Mouse (Mus musculus): ENCODE measurements at regions not wholly inside any gene's neighbourhood (a gene's known extent, or its start where the extent isn't known, plus 50 kb on each side); places are given as distances from the start of the nearest gene placed in this dataset.

DNA sequence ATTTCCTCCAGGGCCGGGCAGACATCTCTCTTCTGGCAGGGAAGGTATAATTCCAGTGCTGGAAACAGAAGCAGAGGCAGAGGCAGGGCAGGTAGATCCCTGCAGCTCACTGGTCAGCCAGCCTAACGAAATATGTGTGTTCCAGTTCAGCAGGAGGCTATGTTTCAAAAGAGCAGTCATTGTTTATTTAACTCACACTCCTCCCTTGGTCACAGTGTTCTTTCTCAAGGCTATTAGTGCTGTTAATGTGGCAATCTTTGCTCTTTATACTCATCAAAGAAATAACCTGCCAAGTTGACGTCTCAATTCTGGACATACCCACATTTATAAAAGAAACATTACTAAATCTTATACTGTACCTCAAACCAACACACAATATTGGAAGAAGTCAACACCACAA lies 253.3 kb upstream of the Adgrl3 start:
- no peak for DNase-seq

DNA sequence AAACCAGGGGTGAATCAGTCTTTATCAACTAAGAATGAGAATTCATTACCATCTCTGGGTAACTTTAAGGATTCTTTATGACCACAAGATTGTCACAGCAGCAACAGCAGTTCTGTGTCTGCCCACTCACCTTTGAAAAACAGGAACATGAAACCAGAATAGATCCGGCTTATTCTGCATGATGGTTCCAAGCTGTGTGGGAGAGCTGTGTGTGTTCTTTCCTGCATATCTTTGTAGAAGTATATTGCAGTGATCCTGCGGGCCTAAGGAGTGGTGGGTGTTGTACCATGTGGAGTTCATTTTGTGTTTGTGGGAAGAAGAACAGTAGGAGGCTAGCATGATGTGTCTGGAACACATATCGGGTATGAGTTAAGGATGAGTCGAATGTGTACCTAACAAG lies 236.0 kb upstream of the Adgrl3 start:
- no peak for DNase-seq

DNA sequence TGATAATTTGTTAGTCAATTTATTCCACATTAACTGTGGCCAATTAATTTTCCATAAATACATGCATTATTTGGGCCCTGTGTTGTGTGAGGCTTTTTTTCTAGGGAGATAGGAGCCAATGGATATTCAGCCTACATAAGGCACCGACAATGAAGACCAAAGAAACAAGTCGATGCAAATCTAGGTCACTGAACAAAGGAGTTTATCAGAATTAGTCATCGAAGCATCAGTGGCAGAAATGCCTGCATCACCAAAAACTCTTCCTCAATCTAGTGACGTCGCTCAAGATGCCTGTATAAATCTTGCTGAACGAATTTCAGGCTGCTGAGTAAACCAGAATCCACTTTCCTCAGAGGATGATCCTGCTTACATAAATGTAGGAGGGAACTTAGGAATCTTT lies 235.2 kb upstream of the Adgrl3 start:
- peak; percentile 64 for DNase-seq

DNA sequence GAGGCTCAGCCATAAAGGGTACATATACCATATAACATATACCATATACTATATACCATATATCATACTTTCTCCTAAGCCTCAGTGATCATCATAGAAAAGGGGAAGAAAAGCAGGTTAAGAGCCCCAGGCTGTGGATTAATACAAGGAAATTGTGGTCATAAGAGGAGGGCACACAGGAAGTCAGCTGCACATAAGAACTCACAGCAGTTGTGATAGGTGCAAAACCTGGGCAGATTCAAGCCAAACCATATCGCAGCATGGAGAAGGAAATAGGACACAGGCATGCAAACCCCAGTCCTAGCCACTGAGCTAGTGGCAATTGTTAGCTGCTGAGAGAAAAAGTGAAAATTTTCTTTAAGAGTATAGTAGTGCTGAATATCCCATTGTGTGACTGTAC lies 228.3 kb upstream of the Adgrl3 start:
- DNase-seq, result no peak

DNA sequence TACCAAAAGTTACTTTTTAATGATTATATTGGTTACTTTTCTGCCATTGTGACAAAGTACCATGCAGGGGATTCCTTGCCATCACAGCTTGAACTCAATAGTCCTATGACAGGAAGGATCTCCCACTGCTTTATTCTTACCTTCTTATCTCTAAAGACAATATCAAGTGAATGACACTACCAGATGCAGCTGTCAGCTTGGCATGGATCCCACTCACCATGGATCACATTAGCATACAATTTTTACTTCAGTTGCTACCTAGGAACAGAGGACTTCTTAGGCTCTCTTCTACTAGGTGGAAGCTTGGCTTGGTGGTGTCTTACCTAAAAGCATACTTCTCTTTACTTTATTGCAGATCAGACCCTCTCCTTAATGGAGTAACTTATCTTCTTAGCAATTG lies 220.2 kb upstream of the Adgrl3 start:
- DNase-seq, result no peak

DNA sequence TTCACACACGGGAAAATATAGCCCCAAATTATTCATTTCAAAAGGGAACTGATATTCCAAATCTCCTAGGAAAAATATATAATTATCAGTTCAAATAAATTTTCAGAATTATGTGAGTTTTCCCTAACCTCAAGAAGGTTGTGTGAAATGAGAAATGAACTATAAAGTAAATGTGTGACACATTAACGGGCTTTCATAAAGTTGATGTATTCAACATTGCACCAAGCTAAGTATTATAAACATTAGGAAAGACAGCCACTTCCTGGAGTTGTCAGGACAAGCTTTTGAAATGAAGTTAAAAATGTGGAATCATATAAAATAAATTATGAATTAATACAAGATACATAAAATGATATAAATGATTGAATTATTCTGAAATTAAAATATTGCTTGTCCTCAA lies 207.0 kb upstream of the Adgrl3 start:
- no peak for DNase-seq

DNA sequence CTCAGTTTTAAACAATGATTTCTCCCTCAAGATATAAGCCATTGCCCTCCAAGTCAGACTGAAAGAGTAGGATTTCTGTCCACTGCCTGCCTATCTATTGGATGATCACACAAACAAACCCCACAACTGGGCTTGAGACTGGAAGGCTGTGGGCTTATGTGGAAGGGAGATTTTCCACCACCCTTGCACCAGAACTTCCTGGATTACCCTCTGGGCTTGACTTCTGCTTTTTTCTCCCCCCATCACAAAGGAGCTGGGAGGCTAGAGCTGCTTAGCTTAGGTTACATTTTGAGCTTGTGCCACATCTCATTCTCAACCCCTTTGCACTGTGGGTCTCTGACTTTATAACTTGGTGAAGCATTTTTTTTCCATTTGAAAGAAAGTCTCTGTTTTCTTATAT lies 200.7 kb upstream of the Adgrl3 start:
- DNase-seq, result no peak

DNA sequence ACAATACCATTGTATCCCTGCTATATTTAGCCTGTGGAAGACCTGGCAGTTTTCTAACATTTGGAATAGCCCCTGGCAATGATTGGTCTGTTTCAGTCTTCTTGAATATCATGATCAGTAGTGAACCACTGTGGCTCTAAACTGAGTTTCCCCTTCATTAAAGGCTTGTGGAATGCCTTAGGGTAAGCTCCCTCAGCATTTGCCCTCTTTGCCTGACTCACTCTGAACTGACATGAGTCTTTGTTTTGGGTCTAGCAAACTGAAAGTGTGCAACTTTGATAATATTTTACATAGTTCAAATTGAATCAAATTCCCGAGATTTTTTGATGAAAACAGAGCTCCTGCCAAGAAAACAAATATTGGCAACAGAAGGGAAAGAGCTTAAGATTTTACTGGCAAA lies 177.4 kb upstream of the Adgrl3 start:
- no peak for DNase-seq

DNA sequence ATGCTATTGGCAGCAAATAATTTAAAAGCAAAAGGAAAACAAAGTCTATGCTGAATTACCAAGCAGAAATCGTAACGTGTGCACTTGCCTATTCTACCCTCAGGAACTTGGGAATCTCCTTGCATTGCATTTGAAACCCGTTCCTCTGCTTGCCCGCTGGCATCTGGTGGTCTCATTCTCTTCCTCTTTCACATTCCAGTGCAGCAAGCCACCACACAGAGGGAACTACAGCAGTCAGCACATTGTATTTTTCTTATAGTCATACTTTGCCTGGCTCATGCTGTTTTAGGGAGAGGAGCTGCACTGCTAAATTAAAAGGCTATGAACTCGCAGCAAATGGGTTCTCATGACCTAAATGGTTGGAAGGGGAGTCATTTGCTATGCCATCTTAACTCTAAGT lies 164.9 kb upstream of the Adgrl3 start:
- no peak for DNase-seq

DNA sequence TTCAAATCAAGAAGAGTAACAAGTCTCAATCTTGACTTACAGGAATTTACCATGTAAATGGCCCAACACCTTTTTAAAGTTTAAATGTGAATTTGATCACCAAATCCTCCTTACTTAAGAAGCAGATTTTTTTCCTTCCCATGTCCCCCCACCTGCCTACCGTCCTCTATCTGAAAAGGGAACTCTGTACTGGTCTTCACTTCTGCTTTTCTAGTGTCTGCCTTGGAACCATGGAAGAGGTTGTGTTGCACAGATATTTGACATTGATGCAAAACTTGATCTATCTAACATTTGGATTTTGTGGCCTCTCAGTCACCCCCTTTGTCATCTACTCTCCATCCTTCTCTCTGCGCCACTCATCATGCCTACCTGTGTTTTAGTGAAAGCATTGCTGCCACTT lies 143.3 kb upstream of the Adgrl3 start:
- DNase-seq, result no peak

DNA sequence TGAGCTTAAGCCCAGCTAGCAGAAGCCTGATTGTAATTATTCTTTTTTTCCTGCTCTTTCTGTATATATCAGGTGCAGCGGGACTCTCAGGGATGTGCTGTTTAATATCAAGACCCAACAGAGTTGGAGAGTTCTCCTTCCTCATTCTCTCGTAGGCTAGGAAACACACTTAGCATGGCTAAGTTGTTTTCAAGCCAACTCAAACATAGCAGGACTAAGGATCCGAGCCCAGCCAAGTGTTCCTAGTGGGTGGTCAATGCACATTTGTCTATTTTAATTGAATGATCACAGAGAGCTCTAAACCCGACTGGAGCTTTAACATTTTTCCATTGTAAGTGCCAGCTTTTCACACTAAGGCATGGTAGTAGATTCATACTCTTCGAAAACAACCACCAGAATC lies 121.7 kb upstream of the Adgrl3 start:
- DNase-seq, result peak; percentile 8

DNA sequence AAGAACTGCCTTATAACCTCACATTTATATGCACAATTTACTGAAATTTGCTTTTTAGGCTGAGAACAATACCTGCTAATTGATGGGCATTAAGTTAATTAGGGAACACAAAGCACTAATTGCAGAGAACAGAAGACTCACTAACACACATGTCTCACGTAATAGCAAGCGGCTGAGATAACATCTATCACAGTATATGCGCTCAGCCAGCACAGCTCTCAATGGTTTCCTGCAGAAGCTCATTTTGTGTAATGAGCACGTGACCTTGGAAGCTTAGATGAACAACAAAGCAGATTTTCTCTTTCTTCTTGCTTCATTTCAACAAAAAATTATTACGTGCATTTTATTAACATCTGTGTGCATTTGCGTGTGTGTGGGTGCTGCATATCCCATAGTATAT lies 111.2 kb upstream of the Adgrl3 start:
- DNase-seq, result peak; percentile 59

DNA sequence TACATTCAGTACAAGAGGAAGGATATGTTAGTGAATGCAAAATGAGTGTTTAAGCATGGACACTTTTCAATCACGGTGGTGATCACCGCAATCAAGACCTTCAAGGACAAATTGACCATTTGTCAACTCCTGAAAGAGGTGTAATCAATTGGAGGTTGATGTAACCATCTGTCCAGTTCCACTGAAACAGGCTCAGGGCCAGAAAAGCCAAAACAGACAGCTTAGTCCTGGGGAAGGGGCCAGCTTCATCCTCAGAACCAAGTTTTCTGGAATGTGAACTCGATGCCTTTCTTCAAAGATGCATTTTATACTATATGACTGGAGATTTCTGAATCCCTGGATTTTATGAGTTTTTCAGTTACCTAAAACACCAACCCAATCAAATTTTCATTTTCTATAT lies 81.1 kb upstream of the Adgrl3 start:
- no peak for DNase-seq

DNA sequence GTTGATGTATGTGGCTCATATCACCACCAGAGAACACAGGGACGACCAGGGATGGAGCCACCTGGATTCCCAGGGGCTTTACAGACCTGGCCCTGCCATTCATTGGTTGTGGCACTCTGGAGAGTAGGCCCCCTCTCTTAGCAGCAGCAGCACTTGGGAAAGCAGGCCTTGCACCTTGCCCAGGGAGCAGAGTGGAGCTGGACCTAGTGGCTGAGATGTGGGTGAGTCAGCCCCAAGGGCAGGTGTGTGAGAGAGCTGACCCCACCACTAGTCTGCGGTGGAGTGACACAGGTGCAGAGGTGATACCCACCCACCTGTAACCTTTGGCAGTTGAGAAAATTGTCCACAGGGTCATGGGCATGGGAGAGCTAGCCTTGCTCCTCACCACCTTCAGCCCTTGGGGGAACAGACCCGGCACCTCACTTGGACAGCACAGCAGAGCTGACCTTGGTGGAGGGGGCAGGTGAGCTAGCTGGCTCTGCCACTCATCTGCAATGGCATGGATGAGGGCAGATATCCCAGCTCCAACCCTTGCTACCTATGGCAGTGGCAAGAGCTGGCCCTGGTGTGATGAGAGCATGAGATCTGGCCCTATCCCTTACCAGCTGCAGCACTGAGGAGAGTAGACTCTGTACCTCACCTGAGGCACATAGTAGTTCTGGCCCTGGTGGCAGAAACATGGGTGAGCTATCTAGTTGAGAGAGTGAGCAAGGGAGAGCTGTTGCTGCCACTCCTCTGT lies 67.9 kb upstream of the Adgrl3 start:
- no peak for DNase-seq

DNA sequence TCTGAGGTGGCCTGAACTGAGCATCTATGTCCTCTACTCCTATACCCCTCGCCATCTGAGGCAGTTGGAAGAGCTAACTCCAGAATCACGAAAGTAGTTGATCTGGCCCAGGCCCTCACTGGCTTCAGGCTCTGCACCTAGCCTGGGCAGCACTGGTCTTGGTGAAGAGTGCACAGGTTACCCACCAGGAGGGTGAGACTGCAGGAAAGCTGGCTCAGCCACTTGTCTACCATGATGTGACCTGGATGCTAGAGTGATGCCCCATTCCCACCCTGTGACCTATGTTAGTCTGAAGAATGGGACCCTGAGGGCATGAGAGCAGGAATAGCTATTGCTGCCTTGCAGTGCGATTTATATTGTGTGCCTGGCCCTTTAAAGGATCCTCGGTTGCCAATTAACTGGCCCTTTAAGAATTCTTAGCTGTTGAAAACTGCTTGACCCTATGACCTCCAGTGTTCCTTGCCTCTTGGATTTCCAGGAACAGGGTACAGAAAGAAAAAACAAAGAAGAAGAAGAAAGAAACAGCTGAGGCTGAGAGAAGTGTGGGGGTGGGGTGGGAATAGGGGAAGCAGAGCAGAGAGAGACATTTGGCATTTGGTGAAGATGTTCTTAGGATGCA lies 67.2 kb upstream of the Adgrl3 start:
- DNase-seq, result peak; percentile 11
